Mouse (Mus musculus) neutrophil, adult 83 days (primary cell): Measurements from ENCODE around the gene Msl1. TPM values are rescaled to one million over a fixed set of nuclear protein-coding genes. Genes with fewer than 3 reads are reported as not detected.

Experiments
- total RNA-seq, 2 experiments: library from RNA; stranded (reverse); gene quantifications; one replicate each; pipeline ENCODE4 v1.2.4; 2023

Gene Msl1
- 100 to 1,000 TPM; 193 to 195 TPM for total RNA-seq

GRCm38 (mm10) chr11:98795015-98795713, at the start of gene Msl1:
TSS of gene Msl1 (plus strand) at chr11:98795516.

GRCm38 (mm10) chr11:98774582-98775347, 20.6 kb upstream of the Msl1 start, which contains the start of gene Nr1d1:
TSS of gene Nr1d1 (minus strand) at chr11:98775333.

GRCm38 (mm10) chr11:98804605-98805004, 9.3 kb downstream of the Msl1 start, which contains the start of gene Casc3:
TSS of gene Casc3 (plus strand) at chr11:98804905.

GRCm38 (mm10) chr11:98836651-98837141, 41.4 kb downstream of the Msl1 start, which contains the start of gene Rapgefl1:
TSS of gene Rapgefl1 (plus strand) at chr11:98836785.

Other genes starting within 250 kb of the Msl1 start
- gene Ikzf3, start 249.5 kb upstream of the Msl1 start, total RNA-seq = 1 to 10 TPM; 3.0 to 3.1 TPM
- under 1 TPM in 1 of 2 experiments, not detected in 1; 0.33 TPM for gene Zpbp2, start 244.4 kb upstream of the Msl1 start, total RNA-seq
- 10 to 100 TPM in 1 of 2 experiments, 1 to 10 TPM in 1; 8.6 to 11.0 TPM for gene Ormdl3, start 208.1 kb upstream of the Msl1 start, total RNA-seq
- not detected for gene Lrrc3c, start 197.2 kb upstream of the Msl1 start, total RNA-seq
- 10 to 100 TPM; 19.7 to 20.5 TPM for gene Gm12355, start 169.9 kb upstream of the Msl1 start, total RNA-seq
- under 1 TPM in 1 of 2 experiments, not detected in 1; 0.57 TPM for gene Gsdma3, start 169.2 kb upstream of the Msl1 start, total RNA-seq
- not detected for gene Gsdma2, start 148.8 kb upstream of the Msl1 start, total RNA-seq
- not detected for gene Gsdma, start 131.2 kb upstream of the Msl1 start, total RNA-seq
- 10 to 100 TPM; 46.3 to 52.0 TPM for gene Psmd3, start 113.0 kb upstream of the Msl1 start, total RNA-seq
- under 1 TPM in 1 of 2 experiments, not detected in 1; 0.33 TPM for gene Csf3, start 94.3 kb upstream of the Msl1 start, total RNA-seq
- 10 to 100 TPM; 39.0 to 54.0 TPM for gene Med24, start 66.1 kb upstream of the Msl1 start, total RNA-seq
- gene Thra, start 54.9 kb upstream of the Msl1 start, total RNA-seq = 10 to 100 TPM; 24.3 to 28.2 TPM
- gene Nr1d1, start 20.2 kb upstream of the Msl1 start, total RNA-seq = 1 to 10 TPM in 1 of 2 experiments, under 1 TPM in 1; 0.68 to 1.1 TPM
- gene Casc3, start 9.4 kb downstream of the Msl1 start, total RNA-seq = 10 to 100 TPM; 50.6 to 51.9 TPM
- under 1 TPM; 0.11 to 0.53 TPM for gene Rapgefl1, start 41.3 kb downstream of the Msl1 start, total RNA-seq
- 10 to 100 TPM; 26.3 to 31.6 TPM for gene Wipf2, start 68.1 kb downstream of the Msl1 start, total RNA-seq
- gene Cdc6, start 112.3 kb downstream of the Msl1 start, total RNA-seq = 10 to 100 TPM; 26.4 to 33.3 TPM
- 100 to 1,000 TPM; 105 to 125 TPM for gene Rara, start 132.3 kb downstream of the Msl1 start, total RNA-seq
- not detected for gene Gjd3, start 187.5 kb downstream of the Msl1 start, total RNA-seq
- 100 to 1,000 TPM; 283 to 298 TPM for gene Top2a, start 228.7 kb downstream of the Msl1 start, total RNA-seq
- 10 to 100 TPM; 46.1 to 52.4 TPM for gene Igfbp4, start 245.7 kb downstream of the Msl1 start, total RNA-seq